Mouse (Mus musculus) G1E (cell line): ENCODE measurements around the gene Apol8.

Experiments
- CTCF ChIP-seq: IDR thresholded peaks from 2 replicates; pipeline ENCODE4 v1.5.1; 2012; ENCODE audit warnings: low read depth, low read length, inconsistent platforms, mixed read lengths
- POLR2AphosphoS5 ChIP-seq: IDR thresholded peaks from 2 replicates; pipeline ENCODE4 v1.6.1; 2012; ENCODE audit warnings: low read depth, low read length, inconsistent platforms; ENCODE audit not compliant: insufficient replicate concordance
- TAL1 ChIP-seq: conservative IDR thresholded peaks from 2 replicates; pipeline ENCODE4 v1.6.1; 2012; ENCODE audit warnings: low read depth, low read length, inconsistent platforms, mixed read lengths

DNA sequence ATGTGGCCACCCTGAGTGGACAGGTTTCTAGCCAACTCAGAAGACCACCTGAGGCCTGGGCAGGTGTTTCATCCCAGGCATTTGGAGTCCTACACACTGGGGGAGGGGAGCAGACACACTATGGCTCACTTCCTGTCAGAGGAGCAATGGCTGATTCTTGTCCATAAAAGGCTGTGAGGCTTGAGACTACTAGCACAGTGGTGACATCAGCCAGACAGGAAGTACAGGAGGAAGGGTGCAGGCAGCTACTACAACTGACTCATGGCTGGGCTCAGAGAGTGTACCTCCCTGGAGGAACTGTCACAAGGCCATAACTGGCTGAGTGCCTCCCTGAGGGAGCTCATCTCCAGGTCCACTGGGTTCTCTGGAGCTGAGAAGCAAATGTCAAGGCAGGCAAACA lies 43.7 kb upstream of the Apol8 start:
- TF ChIP-seq CTCF (no peak), POLR2AphosphoS5 (no peak), TAL1 (no peak)
